Mouse (Mus musculus) hindbrain, embryonic 11.5 days (tissue): ENCODE measurements at regions not wholly inside any gene's neighbourhood (a gene's known extent, or its start where the extent isn't known, plus 50 kb on each side); places are given as distances from the start of the nearest gene placed in this dataset.

ENCODE experiments used
- ATAC-seq: fragments of 200-750 bp; cut with Nextera tagmentation; 2 replicates; pipeline ENCODE4 v1.8.0; 2017; ENCODE audit warnings: mild to moderate bottlenecking, moderate TSS enrichment, moderate library complexity; ENCODE audit not compliant: low FRiP score
- DNase-seq: peaks from one replicate; pipeline ENCODE4 v3.0.0-alpha.2; 2015; ENCODE audit warnings: low spot score
- H3K27ac ChIP-seq: fragments of 300-500 bp; sonication (generic); 2 replicates; pipeline ENCODE4 v1.5.1; 2014; ENCODE audit warnings: mild to moderate bottlenecking, low read depth, low read length
- H3K27me3 ChIP-seq: fragments of 300-500 bp; sonication (generic); 2 replicates; pipeline ENCODE4 v1.6.1; 2014; ENCODE audit warnings: mild to moderate bottlenecking, low read length, moderate library complexity, mixed read lengths; ENCODE audit not compliant: control insufficient read depth, insufficient read depth
- H3K36me3 ChIP-seq: fragments of 300-500 bp; sonication (generic); 2 replicates; pipeline ENCODE4 v1.6.1; 2014; ENCODE audit warnings: mild to moderate bottlenecking, low read length, moderate library complexity, mixed read lengths; ENCODE audit not compliant: control insufficient read depth, insufficient read depth
- H3K4me1 ChIP-seq: fragments of 300-500 bp; sonication (generic); replicated peaks from 2 replicates; pipeline ENCODE4 v1.6.1; 2014; ENCODE audit warnings: low read length, mixed read lengths; ENCODE audit not compliant: control insufficient read depth, insufficient read depth
- H3K4me2 ChIP-seq: fragments of 300-500 bp; sonication (generic); replicated peaks from 2 replicates; pipeline ENCODE4 v1.6.1; 2014; ENCODE audit warnings: mild to moderate bottlenecking, low read depth, low read length
- H3K4me3 ChIP-seq: fragments of 300-500 bp; sonication (generic); 2 replicates; pipeline ENCODE4 v1.5.1; 2014; ENCODE audit warnings: low read depth, low read length
- H3K9ac ChIP-seq: fragments of 300-500 bp; sonication (generic); 2 replicates; pipeline ENCODE4 v1.6.1; 2014; ENCODE audit warnings: low read depth, low read length
- H3K9me3 ChIP-seq: fragments of 300-500 bp; sonication (generic); 2 replicates; pipeline ENCODE4 v1.6.1; 2016; ENCODE audit warnings: low read length; ENCODE audit not compliant: control insufficient read depth
- WGBS: fragments of 180-500 bp; shearing (Covaris S2); extraction: QIAGEN DNeasy Blood & Tissue Kit; methylation state at CpG from one replicate; pipeline ENCODE4 v1.1.7; 2014; 5-methylcytosine and 5-hydroxymethylcytosine counted together

GRCm38 (mm10) chr1:121013839-121014503 is 318.4 kb downstream of the Insig2 start:
- no peak overlapping the region for H3K27ac ChIP-seq
- no peaks in the 10 kb centered on the region for H3K36me3 ChIP-seq
- no peak overlapping the region for H3K4me3 ChIP-seq
- DNase-seq (peak; percentile 5), ATAC-seq (no peak)
- no peaks in the 10 kb centered on the region for H3K4me1 ChIP-seq
- H3K9me3 ChIP-seq, result no peaks in the 10 kb centered on the region
- H3K9ac ChIP-seq, result no peak overlapping the region
- WGBS, result 45% methylated on average over 12 of the region's 12 CpGs
- no peak overlapping the region for H3K4me2 ChIP-seq
- H3K27me3 ChIP-seq, result no peaks in the 10 kb centered on the region

GRCm38 (mm10) chr1:121029375-121029774 is 303.0 kb downstream of the Insig2 start:
- ATAC-seq (no peak), DNase-seq (no peak)
- Histone ChIP-seq H3K9ac (no peak overlapping the region), H3K27me3 (no peaks in the 10 kb centered on the region), H3K9me3 (no peaks in the 10 kb centered on the region), H3K4me1 (no peaks in the 10 kb centered on the region), H3K4me3 (no peak overlapping the region), H3K36me3 (no peaks in the 10 kb centered on the region), H3K4me2 (no peak overlapping the region), H3K27ac (no peak overlapping the region)
- WGBS, result 86% methylated on average over 2 of the region's 2 CpGs

GRCm38 (mm10) chr1:121034761-121035393 is 297.5 kb downstream of the Insig2 start:
- 87% methylated on average over 10 of the region's 10 CpGs for WGBS
- ATAC-seq, result no peak

GRCm38 (mm10) chr1:121046581-121046980 is 285.8 kb downstream of the Insig2 start:
- H3K4me2 ChIP-seq, result no peak overlapping the region
- no peak overlapping the region for H3K27ac ChIP-seq
- no peak for ATAC-seq
- H3K9ac ChIP-seq, result no peak overlapping the region
- WGBS, result 67% methylated on average over 6 of the region's 6 CpGs
- peak; percentile 6 for DNase-seq
- no peaks in the 10 kb centered on the region for H3K4me1 ChIP-seq
- no peaks in the 10 kb centered on the region for H3K36me3 ChIP-seq
- H3K4me3 ChIP-seq, result no peak overlapping the region
- H3K27me3 ChIP-seq, result peaks cover 8% of the 10 kb centered on the region; the same call in 1 of the 2 replicates
- no peaks in the 10 kb centered on the region for H3K9me3 ChIP-seq

More at GRCm38 (mm10) chr1:121034761-121035393, 297.5 kb downstream of the Insig2 start:
- H3K9ac ChIP-seq, result no peak overlapping the region
- H3K4me1 ChIP-seq, result no peaks in the 10 kb centered on the region
- H3K36me3 ChIP-seq, result no peaks in the 10 kb centered on the region
- H3K4me2 ChIP-seq, result no peak overlapping the region
- DNase-seq, result no peak
- H3K4me3 ChIP-seq, result no peak overlapping the region
- H3K27ac ChIP-seq, result no peak overlapping the region
- no peaks in the 10 kb centered on the region for H3K27me3 ChIP-seq
- no peaks in the 10 kb centered on the region for H3K9me3 ChIP-seq

GRCm38 (mm10) chr1:121047406-121047805 is 285.0 kb downstream of the Insig2 start:
- no peak for DNase-seq

GRCm38 (mm10) chr1:121049684-121050083 is 282.7 kb downstream of the Insig2 start:
- Histone ChIP-seq H3K9ac (no peak overlapping the region), H3K4me3 (no peak overlapping the region), H3K27me3 (peaks cover 10% of the 10 kb centered on the region), H3K9me3 (no peaks in the 10 kb centered on the region), H3K27ac (no peak overlapping the region), H3K36me3 (no peaks in the 10 kb centered on the region), H3K4me1 (no peaks in the 10 kb centered on the region), H3K4me2 (no peak overlapping the region)
- DNase-seq (no peak), ATAC-seq (no peak)
- WGBS, result 86% methylated on average over 4 of the region's 4 CpGs

More at GRCm38 (mm10) chr1:121047406-121047805, 285.0 kb downstream of the Insig2 start:
- H3K4me1 ChIP-seq, result no peaks in the 10 kb centered on the region
- peaks cover 8% of the 10 kb centered on the region; the same call in 1 of the 2 replicates for H3K27me3 ChIP-seq
- H3K4me2 ChIP-seq, result no peak overlapping the region
- no peak overlapping the region for H3K4me3 ChIP-seq
- no peak overlapping the region for H3K27ac ChIP-seq
- H3K9ac ChIP-seq, result no peak overlapping the region
- 74% methylated on average over 2 of the region's 2 CpGs for WGBS
- no peaks in the 10 kb centered on the region for H3K9me3 ChIP-seq
- ATAC-seq, result no peak
- no peaks in the 10 kb centered on the region for H3K36me3 ChIP-seq

GRCm38 (mm10) chr1:121050695-121051495 is 281.5 kb downstream of the Insig2 start:
- no peak overlapping the region for H3K4me3 ChIP-seq
- no peaks in the 10 kb centered on the region for H3K36me3 ChIP-seq
- 23% methylated on average over 11 of the region's 12 CpGs for WGBS
- H3K9me3 ChIP-seq, result no peaks in the 10 kb centered on the region
- peak; percentile 91 for ATAC-seq
- no peak overlapping the region for H3K27ac ChIP-seq
- no peak overlapping the region for H3K4me2 ChIP-seq
- peak; percentile 49 for DNase-seq
- no peak overlapping the region for H3K9ac ChIP-seq
- peaks cover 12% of the 10 kb centered on the region for H3K27me3 ChIP-seq
- H3K4me1 ChIP-seq, result no peaks in the 10 kb centered on the region

GRCm38 (mm10) chr1:121051496-121052119 is 280.8 kb downstream of the Insig2 start:
- H3K9me3 ChIP-seq, result no peaks in the 10 kb centered on the region
- ATAC-seq, result peak; percentile 76
- WGBS, result 27% methylated on average over 6 of the region's 6 CpGs
- peaks cover 12% of the 10 kb centered on the region for H3K27me3 ChIP-seq
- no peaks in the 10 kb centered on the region for H3K4me1 ChIP-seq
- peak; percentile 34 for DNase-seq
- H3K9ac ChIP-seq, result no peak overlapping the region
- no peak overlapping the region for H3K27ac ChIP-seq
- H3K36me3 ChIP-seq, result no peaks in the 10 kb centered on the region
- H3K4me3 ChIP-seq, result no peak overlapping the region
- H3K4me2 ChIP-seq, result no peak overlapping the region
